Mouse (Mus musculus): ENCODE measurements around the gene Sqor.

The Sqor gene

GRCm38 (mm10) chr2:122765071-122765793, at the start of gene Sqor:
TSS of gene Sqor (plus strand) at chr2:122765237.
- peak; percentile 78 for DNase-seq (ENCODE audit: low spot score)

- no peak for DNase-seq (ENCODE audit: low spot score)
Measured at GRCm38 (mm10) chr2:122716301-122716842, 48.7 kb upstream of the Sqor start.

GRCm38 (mm10) chr2:122719232-122719631, 45.8 kb upstream of the Sqor start:
- no peak for DNase-seq (ENCODE audit: low spot score)

- no peak for DNase-seq (ENCODE audit: low spot score)
Measured at GRCm38 (mm10) chr2:122720564-122720963, 44.5 kb upstream of the Sqor start.

- no peak for DNase-seq (ENCODE audit: low spot score)
Measured at GRCm38 (mm10) chr2:122725604-122726003, 39.4 kb upstream of the Sqor start.

GRCm38 (mm10) chr2:122731456-122731855, 33.6 kb upstream of the Sqor start:
- no peak for DNase-seq (ENCODE audit: low spot score)

- peak; percentile 90 for DNase-seq (ENCODE audit: low spot score)
Measured at GRCm38 (mm10) chr2:122737894-122738830, 26.9 kb upstream of the Sqor start, which contains the start of gene Bloc1s6. TSS of gene Bloc1s6 (plus strand) at chr2:122738503.

- no peak for DNase-seq (ENCODE audit: low spot score)
Measured at GRCm38 (mm10) chr2:122739023-122739422, 26.0 kb upstream of the Sqor start.

- no peak for DNase-seq (ENCODE audit: low spot score)
Measured at GRCm38 (mm10) chr2:122746461-122746860, 18.6 kb upstream of the Sqor start.

- peak; percentile 34 for DNase-seq (ENCODE audit: low spot score)
Measured at GRCm38 (mm10) chr2:122753739-122754343, 11.2 kb upstream of the Sqor start.

GRCm38 (mm10) chr2:122759791-122760190, 5.2 kb upstream of the Sqor start:
- DNase-seq (ENCODE audit: low spot score) = no peak

- DNase-seq (ENCODE audit: low spot score) = no peak
Measured at GRCm38 (mm10) chr2:122762991-122763390, 2.0 kb upstream of the Sqor start.

GRCm38 (mm10) chr2:122764526-122764925, 511 bp upstream of the Sqor start:
- DNase-seq (ENCODE audit: low spot score) = no peak

GRCm38 (mm10) chr2:122765794-122766145, 733 bp downstream of the Sqor start:
- no peak for DNase-seq (ENCODE audit: low spot score)

- peak; percentile 64 for DNase-seq (ENCODE audit: low spot score)
Measured at GRCm38 (mm10) chr2:122771002-122771401, 6.0 kb downstream of the Sqor start.

- DNase-seq (ENCODE audit: low spot score) = no peak
Measured at GRCm38 (mm10) chr2:122772899-122773298, 7.9 kb downstream of the Sqor start.

GRCm38 (mm10) chr2:122775491-122775890, 10.5 kb downstream of the Sqor start:
- no peak for DNase-seq (ENCODE audit: low spot score)

GRCm38 (mm10) chr2:122776823-122777222, 11.8 kb downstream of the Sqor start:
- no peak for DNase-seq (ENCODE audit: low spot score)

GRCm38 (mm10) chr2:122779967-122780366, 14.9 kb downstream of the Sqor start:
- DNase-seq (ENCODE audit: low spot score) = no peak

GRCm38 (mm10) chr2:122780447-122780846, 15.4 kb downstream of the Sqor start:
- DNase-seq (ENCODE audit: low spot score) = no peak

GRCm38 (mm10) chr2:122781590-122782356, 16.7 kb downstream of the Sqor start:
- peak; percentile 53 for DNase-seq (ENCODE audit: low spot score)

- DNase-seq (ENCODE audit: low spot score) = no peak
Measured at GRCm38 (mm10) chr2:122783730-122784129, 18.7 kb downstream of the Sqor start.

Measured in lung, postnatal 25 days (tissue).